Mouse (Mus musculus) embryonic facial prominence, embryonic 12.5 days (tissue): ENCODE results near the gene Ap3m1. TPM values are rescaled to one million over a fixed set of nuclear protein-coding genes. Genes with fewer than 3 reads are reported as not detected.

Source experiments
- ATAC-seq: fragments of 200-750 bp; cut with Nextera tagmentation; 2 replicates; pipeline ENCODE4 v1.8.0; 2017; ENCODE audit not compliant: insufficient number of reproducible peaks, insufficient read depth, low FRiP score, low TSS enrichment
- H3K27ac ChIP-seq: fragments of 300-500 bp; sonication (generic); 2 replicates; pipeline ENCODE4 v1.5.1; 2016; ENCODE audit warnings: mild to moderate bottlenecking
- H3K27me3 ChIP-seq: fragments of 300-500 bp; sonication (generic); 2 replicates; pipeline ENCODE4 v1.6.1; 2016; ENCODE audit warnings: mild to moderate bottlenecking, moderate library complexity
- H3K36me3 ChIP-seq: fragments of 300-500 bp; sonication (generic); 2 replicates; pipeline ENCODE4 v1.6.1; 2016; ENCODE audit warnings: mild to moderate bottlenecking
- H3K4me1 ChIP-seq: fragments of 300-500 bp; sonication (generic); 2 replicates; pipeline ENCODE4 v1.6.1; 2016
- H3K4me2 ChIP-seq: fragments of 300-500 bp; sonication (generic); replicated peaks from 2 replicates; pipeline ENCODE4 v1.6.1; 2016; ENCODE audit warnings: mild to moderate bottlenecking, moderate library complexity
- H3K4me3 ChIP-seq: fragments of 300-500 bp; sonication (generic); 2 replicates; pipeline ENCODE4 v1.5.1; 2016; ENCODE audit warnings: mild to moderate bottlenecking
- H3K9ac ChIP-seq: fragments of 300-500 bp; sonication (generic); 2 replicates; pipeline ENCODE4 v1.6.1; 2016; ENCODE audit warnings: mild to moderate bottlenecking, moderate library complexity
- H3K9me3 ChIP-seq: fragments of 300-500 bp; sonication (generic); 2 replicates; pipeline ENCODE4 v1.6.1; 2016; ENCODE audit warnings: mild to moderate bottlenecking, moderate library complexity
- WGBS: fragments of 180-500 bp; shearing (Covaris S2); methylation state at CpG from one replicate; pipeline ENCODE4 v1.1.7; 2016; 5-methylcytosine and 5-hydroxymethylcytosine counted together
- polyA plus RNA-seq: library from polyadenylated mRNA; unstranded; fragments of >200 nt; fragmentation: Nextera tagmentation; extraction: Ambion mirVana; gene quantifications from 2 replicates; pipeline ENCODE4 v1.2.1, GENCODE M21; 2016

Ap3m1 gene
- polyA plus RNA-seq, 1 experiment from 2014 or later = 87.3 TPM

DNA sequence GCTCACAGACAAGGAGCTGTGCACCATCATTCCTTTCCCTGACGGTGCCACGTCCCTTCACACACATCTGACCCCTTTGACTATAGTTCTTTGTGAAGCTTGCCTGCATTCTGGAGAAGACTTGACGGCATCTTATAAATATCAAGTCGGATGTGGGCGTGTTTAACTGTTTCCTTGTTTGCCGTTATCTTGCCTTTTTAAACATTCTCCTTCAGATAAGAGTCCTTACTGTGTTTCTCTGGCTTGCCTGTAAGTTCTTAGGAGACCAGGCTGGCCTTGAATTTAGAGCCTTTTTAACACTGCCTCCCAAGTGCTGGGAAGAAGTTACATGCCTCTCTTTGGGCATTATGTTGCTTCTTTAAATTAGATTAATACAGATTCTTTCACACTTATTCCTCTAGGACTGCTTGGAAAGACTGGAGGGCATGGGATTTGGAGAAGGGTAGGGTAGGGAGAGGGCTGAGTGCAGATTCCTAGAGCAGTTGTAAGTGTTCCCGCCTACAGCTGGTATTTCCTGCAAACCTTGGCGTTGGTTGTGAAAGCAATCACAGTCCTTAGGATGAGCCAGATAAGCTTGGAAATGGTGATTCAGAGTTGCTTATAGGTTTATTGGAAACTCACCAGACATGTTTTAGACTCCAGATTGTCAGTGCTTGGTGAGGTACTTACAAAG lies 13.3 kb upstream of the Ap3m1 start:
- no peak for ATAC-seq
- Histone ChIP-seq H3K27me3 (no peaks in the 10 kb centered on the region), H3K9me3 (no peaks in the 10 kb centered on the region), H3K36me3 (no peaks in the 10 kb centered on the region), H3K4me2 (no peak overlapping the region), H3K4me3 (no peak overlapping the region), H3K27ac (no peak overlapping the region), H3K4me1 (no peaks in the 10 kb centered on the region), H3K9ac (no peak overlapping the region)
- WGBS = 75% methylated on average over 8 of the region's 8 CpGs

DNA sequence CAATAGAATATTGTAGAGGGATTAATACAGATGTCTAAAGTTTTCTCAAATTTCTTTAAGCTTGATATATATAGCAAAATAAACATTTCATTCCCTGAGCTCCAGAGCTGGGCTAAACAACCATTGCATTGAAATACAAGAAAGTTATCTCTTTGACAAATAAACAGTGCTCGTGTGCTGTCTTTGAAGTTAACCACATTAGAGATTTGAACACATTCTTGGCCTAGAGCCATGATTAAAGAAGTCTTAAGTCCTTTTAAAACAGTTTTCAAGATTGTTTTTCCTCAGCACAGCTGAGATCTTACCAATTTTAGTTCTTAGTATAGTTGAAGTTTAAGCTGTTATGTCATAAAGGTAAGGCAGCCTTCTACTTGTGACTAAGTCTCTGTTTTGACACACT lies 12.0 kb upstream of the Ap3m1 start:
- H3K4me2 ChIP-seq = no peak overlapping the region
- no peaks in the 10 kb centered on the region for H3K27me3 ChIP-seq
- H3K9ac ChIP-seq = no peak overlapping the region
- ATAC-seq = no peak
- H3K4me1 ChIP-seq = no peaks in the 10 kb centered on the region
- no peaks in the 10 kb centered on the region for H3K36me3 ChIP-seq
- H3K27ac ChIP-seq = no peak overlapping the region
- no peak overlapping the region for H3K4me3 ChIP-seq
- H3K9me3 ChIP-seq = no peaks in the 10 kb centered on the region
- 33% methylated on average over 1 of the region's 1 CpGs for WGBS

DNA sequence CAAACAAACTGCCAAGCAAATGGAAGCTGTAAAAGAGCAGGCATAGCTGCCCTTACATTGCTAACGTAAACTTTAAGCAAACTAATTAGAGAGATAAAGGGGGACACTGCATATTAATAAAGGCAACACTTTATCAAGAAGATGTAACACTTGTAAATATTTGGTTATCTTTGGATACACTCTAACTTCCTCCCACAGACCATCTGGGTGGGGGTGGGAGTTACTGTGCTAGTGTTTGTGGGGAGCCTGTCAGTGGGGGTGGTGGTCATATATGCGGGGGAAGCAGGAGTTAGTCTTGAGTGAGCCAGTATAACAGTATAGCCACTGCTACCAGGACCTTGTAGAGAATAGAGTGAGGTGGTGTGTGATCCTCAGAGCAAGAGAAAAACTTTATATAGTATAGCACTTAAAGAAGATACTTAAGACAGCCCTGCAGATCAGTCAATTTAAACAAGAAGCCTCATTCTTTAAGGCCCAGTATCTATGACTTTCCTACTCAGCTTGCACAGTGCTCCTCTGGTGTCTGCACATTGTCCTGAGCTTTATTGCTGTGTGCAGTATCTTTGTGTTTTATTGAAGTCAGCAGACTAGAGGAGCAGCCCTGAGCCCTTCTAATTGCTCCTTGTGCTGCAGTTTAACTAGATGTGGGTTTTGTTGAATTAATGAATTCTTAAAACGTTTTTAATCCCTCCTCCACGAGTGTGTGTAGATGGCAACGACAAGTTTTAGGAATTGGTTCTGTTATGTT lies 10.6 kb upstream of the Ap3m1 start:
- no peak for ATAC-seq
- 77% methylated on average over 5 of the region's 5 CpGs for WGBS
- H3K4me1 ChIP-seq = no peaks in the 10 kb centered on the region

DNA sequence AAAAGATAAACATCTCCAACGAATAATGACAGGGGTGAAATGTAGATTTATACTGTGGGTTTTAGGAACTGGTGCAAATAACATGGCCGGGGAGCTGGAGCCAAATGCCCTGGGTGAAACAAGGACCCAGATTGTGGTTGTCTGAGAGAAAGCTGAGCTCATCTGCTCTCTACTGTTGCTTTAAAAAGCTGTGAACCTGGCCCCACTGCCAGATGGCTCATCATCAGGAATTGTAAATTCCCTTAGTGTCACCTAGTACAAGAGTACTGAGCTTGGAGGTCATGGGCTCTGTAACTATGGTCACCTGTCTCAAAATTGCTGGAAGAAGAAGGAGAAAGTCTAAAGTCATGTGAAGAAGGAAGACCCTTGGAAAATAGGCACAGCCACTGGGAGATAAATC lies 6.7 kb upstream of the Ap3m1 start:
- no peaks in the 10 kb centered on the region for H3K27me3 ChIP-seq
- 84% methylated on average over 2 of the region's 2 CpGs for WGBS
- ATAC-seq = no peak

More for the DNA sequence above, 10.6 kb upstream of the Ap3m1 start:
- Histone ChIP-seq H3K4me3 (no peak overlapping the region), H3K4me2 (no peak overlapping the region), H3K9ac (no peak overlapping the region), H3K27me3 (no peaks in the 10 kb centered on the region), H3K27ac (no peak overlapping the region), H3K36me3 (no peaks in the 10 kb centered on the region), H3K9me3 (no peaks in the 10 kb centered on the region)

DNA sequence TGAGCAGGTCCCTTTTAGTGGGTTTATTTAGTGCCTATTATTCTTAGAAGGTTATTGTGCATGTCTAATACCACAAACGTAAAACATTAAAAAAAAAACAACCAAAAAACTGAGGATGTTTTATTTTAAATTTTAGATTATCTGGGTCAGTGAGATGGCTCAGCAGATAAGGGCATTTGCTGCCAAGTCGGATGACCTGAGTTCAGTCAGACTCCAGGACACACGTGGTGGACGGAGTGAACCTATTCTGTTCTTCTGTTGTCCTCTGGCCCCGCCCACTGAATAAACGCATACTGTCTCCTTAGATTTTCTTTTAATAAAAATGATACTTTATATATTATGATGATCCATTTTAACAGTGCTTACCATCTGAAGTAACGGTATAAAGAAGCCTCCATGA lies 1.3 kb upstream of the Ap3m1 start:
- ATAC-seq = no peak
- Histone ChIP-seq H3K4me2 (peak overlapping the region; percentile 84), H3K9ac (no peak overlapping the region), H3K4me1 (peaks cover 2% of the 10 kb centered on the region; the same call in 1 of the 2 replicates), H3K27ac (no peak overlapping the region), H3K9me3 (no peaks in the 10 kb centered on the region), H3K36me3 (no peaks in the 10 kb centered on the region), H3K4me3 (peak overlapping the region; percentile 73), H3K27me3 (no peaks in the 10 kb centered on the region)
- 49% methylated on average over 7 of the region's 7 CpGs for WGBS

More for the DNA sequence above, 6.7 kb upstream of the Ap3m1 start:
- Histone ChIP-seq H3K4me2 (no peak overlapping the region), H3K27ac (no peak overlapping the region), H3K9me3 (no peaks in the 10 kb centered on the region), H3K4me3 (no peak overlapping the region), H3K4me1 (no peaks in the 10 kb centered on the region), H3K36me3 (no peaks in the 10 kb centered on the region), H3K9ac (no peak overlapping the region)

DNA sequence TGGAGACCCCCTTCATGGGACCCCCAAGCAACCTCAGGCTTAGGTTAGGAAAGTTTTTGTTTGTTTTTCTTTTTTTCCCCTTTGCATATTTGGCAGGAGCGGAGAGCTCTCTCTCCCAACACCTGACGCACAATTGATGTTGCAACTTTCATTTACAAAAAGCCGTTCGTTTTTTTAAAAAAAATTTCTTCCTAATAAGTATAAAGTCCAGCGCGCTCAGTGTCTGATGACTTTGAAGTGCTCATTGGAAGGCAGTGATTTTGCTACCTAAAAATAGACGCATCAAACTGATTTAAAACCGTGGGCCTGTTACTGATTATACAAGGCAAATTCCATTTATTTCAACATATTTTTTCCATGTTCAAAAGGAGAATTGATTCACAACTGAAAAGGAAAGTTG lies 843 bp upstream of the Ap3m1 start:
- H3K27ac ChIP-seq = no peak overlapping the region
- 7% methylated on average over 8 of the region's 8 CpGs for WGBS

DNA sequence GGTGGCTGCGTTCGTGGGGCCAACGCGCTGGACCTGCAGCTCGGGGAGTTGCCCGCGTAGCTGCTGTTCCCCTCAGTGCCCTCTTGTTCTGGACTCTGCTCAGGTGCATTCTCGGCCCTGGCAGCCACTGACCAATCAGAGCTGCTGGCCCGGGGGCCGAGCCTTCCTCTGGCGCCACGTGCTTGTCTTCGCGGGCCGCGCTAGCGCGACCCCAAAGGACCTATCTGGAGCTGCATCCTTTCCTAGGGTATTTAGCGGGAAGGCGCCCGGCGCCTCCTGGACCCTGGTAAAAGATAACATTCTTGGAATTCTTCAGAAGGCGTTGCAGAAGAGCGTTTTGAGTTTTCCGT lies 448 bp upstream of the Ap3m1 start:
- H3K27ac ChIP-seq = peak overlapping the region; percentile 91
- WGBS = 0% methylated on average over 25 of the region's 25 CpGs

More for the DNA sequence above, 843 bp upstream of the Ap3m1 start:
- Histone ChIP-seq H3K4me2 (peak overlapping the region; percentile 84), H3K36me3 (no peaks in the 10 kb centered on the region), H3K27me3 (no peaks in the 10 kb centered on the region), H3K4me3 (peak overlapping the region; percentile 73), H3K4me1 (peaks cover 2% of the 10 kb centered on the region; the same call in 1 of the 2 replicates), H3K9me3 (no peaks in the 10 kb centered on the region), H3K9ac (peak overlapping the region; percentile 71)
- no peak for ATAC-seq

DNA sequence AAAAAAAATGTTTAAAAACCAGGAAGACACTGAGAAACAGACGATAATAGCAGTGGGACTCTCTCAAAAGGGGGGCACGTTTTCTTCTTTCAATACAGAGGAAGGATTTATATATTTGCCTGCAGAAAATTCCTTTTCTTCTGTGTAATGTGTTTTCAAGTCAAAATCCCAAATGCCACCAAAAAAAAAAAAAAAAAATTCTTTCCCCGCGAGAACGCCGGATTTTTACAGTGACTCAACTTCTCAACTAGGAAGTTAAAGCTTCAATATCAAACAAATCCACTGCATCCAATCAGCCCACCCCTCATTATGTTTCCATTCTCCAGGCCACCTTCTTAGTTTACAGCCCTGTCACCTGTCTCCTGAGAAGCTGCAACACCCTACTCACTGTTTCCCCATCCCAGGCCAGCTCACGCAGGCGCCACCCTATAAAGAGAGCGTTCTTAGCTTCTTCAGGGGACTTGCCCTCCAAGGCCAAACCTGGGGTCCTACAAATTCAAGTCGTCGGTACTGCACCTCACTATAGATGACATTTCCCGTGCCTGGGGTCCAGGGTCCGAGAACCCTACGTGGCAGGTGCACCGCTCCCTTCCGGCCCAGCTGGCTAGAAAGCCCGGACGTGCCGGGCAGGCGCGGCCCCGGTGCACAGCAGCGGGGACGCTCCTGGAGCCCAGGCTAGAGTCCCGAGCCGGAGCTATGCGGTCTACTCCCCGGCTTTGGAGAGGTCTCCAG lies 762 bp downstream of the Ap3m1 start:
- 9% methylated on average over 28 of the region's 28 CpGs for WGBS
- no peak for ATAC-seq

More for the DNA sequence above, 448 bp upstream of the Ap3m1 start:
- ATAC-seq = peak; percentile 67
- Histone ChIP-seq H3K4me1 (peaks cover 2% of the 10 kb centered on the region; the same call in 1 of the 2 replicates), H3K9me3 (no peaks in the 10 kb centered on the region), H3K4me3 (peak overlapping the region; percentile 73), H3K4me2 (peak overlapping the region; percentile 84), H3K27me3 (no peaks in the 10 kb centered on the region), H3K9ac (peak overlapping the region; percentile 71), H3K36me3 (no peaks in the 10 kb centered on the region)

DNA sequence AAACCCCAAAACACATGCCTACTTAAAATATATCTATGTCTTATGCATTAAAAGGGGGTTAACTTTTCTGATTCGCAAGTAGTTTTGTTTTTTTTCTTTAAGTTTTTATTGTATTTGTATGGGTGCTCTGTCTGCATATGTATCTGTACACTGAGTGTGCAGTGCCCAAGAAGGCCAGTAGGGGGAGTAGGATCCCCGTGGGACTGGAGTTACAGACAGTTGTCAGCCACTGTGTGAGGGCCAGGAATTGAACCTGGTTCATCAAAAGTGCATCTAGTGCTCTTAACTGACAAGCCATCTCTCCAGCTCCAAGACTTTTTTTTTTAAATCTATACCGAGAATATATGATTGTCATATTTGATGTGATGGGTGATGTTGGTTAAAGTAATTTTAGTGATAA lies 1.6 kb downstream of the Ap3m1 start:
- Histone ChIP-seq H3K4me1 (peaks cover 2% of the 10 kb centered on the region; the same call in 1 of the 2 replicates), H3K4me2 (no peak overlapping the region), H3K36me3 (no peaks in the 10 kb centered on the region), H3K9ac (no peak overlapping the region), H3K27me3 (no peaks in the 10 kb centered on the region), H3K27ac (no peak overlapping the region), H3K4me3 (peak overlapping the region; percentile 73; the same call in 1 of the 2 replicates), H3K9me3 (no peaks in the 10 kb centered on the region)
- no peak for ATAC-seq
- 68% methylated on average over 3 of the region's 3 CpGs for WGBS

More for the DNA sequence above, 762 bp downstream of the Ap3m1 start:
- Histone ChIP-seq H3K4me2 (peak overlapping the region; percentile 84), H3K36me3 (no peaks in the 10 kb centered on the region), H3K4me1 (peaks cover 2% of the 10 kb centered on the region; the same call in 1 of the 2 replicates), H3K9me3 (no peaks in the 10 kb centered on the region), H3K27ac (peak overlapping the region; percentile 91), H3K4me3 (peak overlapping the region; percentile 73), H3K9ac (peak overlapping the region; percentile 71), H3K27me3 (no peaks in the 10 kb centered on the region)

DNA sequence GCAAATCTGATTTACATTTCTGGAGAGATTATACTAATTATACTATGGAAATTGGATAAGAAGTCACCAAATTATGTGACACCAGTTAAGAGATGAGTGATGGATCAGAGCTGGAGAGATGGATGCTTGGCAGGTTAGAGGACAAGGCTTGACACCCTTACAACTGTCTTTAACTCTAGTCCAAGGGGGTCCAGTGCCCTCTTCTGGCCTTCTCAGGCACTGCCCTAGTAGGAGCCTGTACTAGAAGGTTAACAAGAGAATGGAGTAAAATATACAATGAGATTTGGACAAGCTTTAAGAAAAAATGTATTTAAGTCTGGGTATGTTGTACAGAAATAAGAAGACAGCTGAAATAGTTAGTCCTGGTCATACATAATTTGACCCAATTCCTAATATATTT lies 3.4 kb downstream of the Ap3m1 start:
- peaks cover 2% of the 10 kb centered on the region; the same call in 1 of the 2 replicates for H3K4me1 ChIP-seq
- no peak overlapping the region for H3K9ac ChIP-seq
- 0 out of 2 replicates have a peak, but pooled peaks cover 4% of the 10 kb centered on the region for H3K36me3 ChIP-seq
- no peak for ATAC-seq
- no peak overlapping the region for H3K4me3 ChIP-seq
- H3K27ac ChIP-seq = no peak overlapping the region
- no peak overlapping the region for H3K4me2 ChIP-seq
- H3K9me3 ChIP-seq = no peaks in the 10 kb centered on the region
- no peaks in the 10 kb centered on the region for H3K27me3 ChIP-seq

DNA sequence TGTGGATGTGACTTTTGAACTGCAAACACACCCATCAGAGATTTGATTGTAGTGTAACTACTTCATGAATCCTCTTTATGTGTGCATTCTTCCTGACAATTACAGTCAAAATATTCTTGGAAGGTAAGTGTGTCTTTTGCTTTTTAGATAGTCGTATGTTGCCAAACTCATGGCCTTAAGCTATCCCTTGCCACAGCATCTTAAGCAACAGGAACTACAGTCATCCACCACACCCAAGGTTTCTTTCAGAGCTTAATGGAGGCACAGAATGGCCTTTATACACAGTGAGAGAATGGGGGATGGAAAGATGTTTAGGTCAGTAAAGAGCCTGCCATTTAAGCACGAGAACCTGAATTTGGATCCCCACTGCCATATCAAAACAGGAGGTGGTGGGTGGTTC lies 4.5 kb downstream of the Ap3m1 start:
- Histone ChIP-seq H3K27ac (no peak overlapping the region), H3K9ac (no peak overlapping the region), H3K4me3 (no peak overlapping the region), H3K4me2 (no peak overlapping the region), H3K27me3 (no peaks in the 10 kb centered on the region), H3K9me3 (no peaks in the 10 kb centered on the region), H3K36me3 (0 out of 2 replicates have a peak, but pooled peaks cover 4% of the 10 kb centered on the region), H3K4me1 (peaks cover 2% of the 10 kb centered on the region; the same call in 1 of the 2 replicates)
- 73% methylated on average over 2 of the region's 2 CpGs for WGBS
- ATAC-seq = no peak
